Mouse (Mus musculus) central nervous system, embryonic 18 days (tissue): ENCODE data around the gene Olfr464. TPM values are rescaled to one million over a fixed set of nuclear protein-coding genes. Genes with fewer than 3 reads are reported as not detected.

Experiments used
- polyA plus RNA-seq: library from polyadenylated mRNA; depleted of rRNA; stranded (reverse); fragments of >200 nt; gene quantifications from 2 replicates; pipeline ENCODE4 v1.2.3, GENCODE M21; 2012; rRNA removed

Gene Olfr464
- polyA plus RNA-seq = 0.08 and 0.26 TPM in 2 replicates

GRCm38 (mm10) chr11:87920966-87921365 lies at the start of gene Olfr464:
TSS of gene Olfr464 (minus strand) at chr11:87920967.

DNA sequence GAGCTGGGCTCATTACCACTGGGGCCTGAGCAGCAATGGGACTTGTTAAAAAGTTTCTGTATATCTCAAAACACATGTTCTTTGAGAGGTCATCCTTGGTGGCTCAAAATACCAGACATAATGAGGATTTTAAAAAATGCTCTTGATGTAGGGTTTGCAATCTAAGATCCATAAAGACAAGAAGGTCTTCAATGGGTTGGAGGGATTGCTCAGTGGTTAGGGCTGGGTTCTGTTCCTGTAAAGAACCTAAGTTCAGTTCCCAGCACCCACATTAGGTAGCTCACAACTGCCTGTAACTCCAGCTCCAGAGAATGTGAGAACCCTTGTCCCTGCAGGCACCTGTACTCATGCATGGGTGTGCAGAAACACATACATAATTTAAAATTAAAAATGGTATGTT lies 23.5 kb downstream of the Olfr464 start, which contains the start of gene Olfr463:
Gene Olfr463, minus strand, starts transcription at position 101 of the 400 bp plus-strand sequence.

GRCm38 (mm10) chr11:87892168-87892567 lies 28.6 kb downstream of the Olfr464 start, which contains the start of gene Olfr462:
TSS of gene Olfr462 (minus strand) at chr11:87892268.

GRCm38 (mm10) chr11:87875436-87875835 lies 45.3 kb downstream of the Olfr464 start, which contains the start of gene Epx:
TSS of gene Epx (minus strand) at chr11:87875536.

Other genes starting within 250 kb of the Olfr464 start
- gene Supt4a, start 183.4 kb downstream of the Olfr464 start, polyA plus RNA-seq = 124 and 135 TPM in 2 replicates
- gene Tspoap1, start 160.4 kb downstream of the Olfr464 start, polyA plus RNA-seq = 193 and 207 TPM in 2 replicates
- gene Mpo, start 127.4 kb downstream of the Olfr464 start, polyA plus RNA-seq = 0.12 TPM in 2 replicates
- 1.9 and 2.4 TPM in 2 replicates for gene Lpo, start 92.7 kb downstream of the Olfr464 start, polyA plus RNA-seq
- 17.8 and 20.2 TPM in 2 replicates for gene Mks1, start 67.8 kb downstream of the Olfr464 start, polyA plus RNA-seq
- gene Epx, start 45.4 kb downstream of the Olfr464 start, polyA plus RNA-seq = 0.27 and 0.52 TPM in 2 replicates
- gene Olfr462, start 28.7 kb downstream of the Olfr464 start, polyA plus RNA-seq = not detected in 2 replicates
- gene Olfr463, start 23.6 kb downstream of the Olfr464 start, polyA plus RNA-seq = not detected in 2 replicates
- 292 and 293 TPM in 2 replicates for gene Dynll2, start 66.6 kb upstream of the Olfr464 start, polyA plus RNA-seq
- gene Srsf1, start 126.4 kb upstream of the Olfr464 start, polyA plus RNA-seq = 393 and 417 TPM in 2 replicates
- 29.7 and 30.5 TPM in 2 replicates for gene Vezf1, start 147.3 kb upstream of the Olfr464 start, polyA plus RNA-seq
- gene Cuedc1, start 177.1 kb upstream of the Olfr464 start, polyA plus RNA-seq = 34.3 and 39.7 TPM in 2 replicates